Mouse (Mus musculus): ENCODE measurements around the gene Gins2.

Gene Gins2

GRCm38 (mm10) chr8:120534504-120535368 is 54.4 kb downstream of the Gins2 start:
- in situ Hi-C loops (cut with MboI; ENCODE audit: unreplicated experiment in 2 of 2): loop anchor here (5.0 to 10.0 kb wide), 3 partner anchors 38 to 60 kb away; no protein-coding TSS in a partner anchor

- in situ Hi-C loops (cut with MboI; ENCODE audit: unreplicated experiment in 2 of 2): loop anchor here in 1 of 2 experiments (10.0 kb wide), 1 partner anchor 61 kb away; no protein-coding TSS in a partner anchor
Observed at GRCm38 (mm10) chr8:120534080-120534479, 55.0 kb downstream of the Gins2 start.

- in situ Hi-C loops (cut with MboI; ENCODE audit: unreplicated experiment in 2 of 2): loop anchor here in 1 of 2 experiments (10.0 kb wide), 1 partner anchor 61 kb away; no protein-coding TSS in a partner anchor
Observed at GRCm38 (mm10) chr8:120533380-120533779, 55.7 kb downstream of the Gins2 start.

- in situ Hi-C loops (cut with MboI; ENCODE audit: unreplicated experiment in 2 of 2): loop anchor here in 1 of 2 experiments (10.0 kb wide), 1 partner anchor 62 kb away; no protein-coding TSS in a partner anchor
Observed at GRCm38 (mm10) chr8:120532517-120533215, 56.4 kb downstream of the Gins2 start.

- in situ Hi-C loops (cut with MboI; ENCODE audit: unreplicated experiment in 2 of 2): loop anchor here in 1 of 2 experiments (10.0 kb wide), 1 partner anchor 63 kb away; no protein-coding TSS in a partner anchor
Observed at GRCm38 (mm10) chr8:120531775-120532516, 57.2 kb downstream of the Gins2 start.

GRCm38 (mm10) chr8:120530954-120531656 is 58.0 kb downstream of the Gins2 start:
- in situ Hi-C loops (cut with MboI; ENCODE audit: unreplicated experiment in 2 of 2): loop anchor here in 1 of 2 experiments (10.0 kb wide), 1 partner anchor 64 kb away; no protein-coding TSS in a partner anchor

- in situ Hi-C loops (cut with MboI; ENCODE audit: unreplicated experiment in 2 of 2): loop anchor here (5.0 to 10.0 kb wide), 3 partner anchors 57 to 204 kb away; no protein-coding TSS in a partner anchor
Observed at GRCm38 (mm10) chr8:120529226-120529625, 59.9 kb downstream of the Gins2 start.

Measured in v-Abl transformed pro-B cells (cell line).